Mouse (Mus musculus): ENCODE data around the gene Mpp2. TPM values are rescaled to one million over a fixed set of nuclear protein-coding genes. Genes with fewer than 3 reads are reported as not detected.

The Mpp2 gene
- total RNA-seq, 2 experiments from 2014 or later, result 146 to 157 TPM

DNA sequence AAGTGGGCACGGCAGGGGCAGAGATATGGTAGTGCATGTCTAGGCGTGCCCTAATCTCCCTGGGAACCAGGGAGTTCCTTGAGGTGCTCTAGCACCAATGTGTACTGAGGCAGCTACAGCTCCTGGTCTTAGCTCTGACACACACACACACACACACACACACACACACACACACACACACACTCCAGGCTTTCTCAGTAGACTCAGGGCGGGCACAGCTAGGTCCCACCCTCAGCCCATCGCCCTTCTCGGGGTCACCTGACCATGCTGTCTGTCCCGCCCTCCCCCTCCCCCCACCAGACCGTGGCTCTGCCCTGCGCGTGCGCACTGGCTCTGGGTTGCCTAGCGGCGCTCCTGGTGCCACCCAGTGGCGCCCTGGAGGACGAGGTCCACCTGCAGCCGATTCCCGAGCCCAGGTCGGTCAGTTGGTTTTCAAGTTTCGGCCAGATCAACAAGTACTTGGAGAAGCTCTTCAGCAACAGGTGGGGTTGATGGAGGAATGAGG, 8.6 kb upstream of the Mpp2 start:
- DNase-seq (ENCODE audit: extremely low spot score in 1 of 2, low spot score in 2 of 2), result peak; percentile 70 to 77
- no peak overlapping the region for H3K27ac ChIP-seq
- TF ChIP-seq CTCF (IDR thresholded peaks at IDR 0.05), result peak; percentile 46
- peak overlapping the region; percentile 39 for H3K4me3 ChIP-seq
- intact Hi-C loops (cut with DNase I), result no loop called here

- DNase-seq (ENCODE audit: extremely low spot score in 1 of 2, low spot score in 2 of 2), result no peak
- Histone ChIP-seq H3K27ac (no peak overlapping the region), H3K4me3 (no peak overlapping the region)
- no peak for TF ChIP-seq CTCF (IDR thresholded peaks at IDR 0.05)
- intact Hi-C loops (cut with DNase I), result no loop called here
Observed at GRCm38 (mm10) chr11:102096446-102096845, 8.1 kb upstream of the Mpp2 start.

DNA sequence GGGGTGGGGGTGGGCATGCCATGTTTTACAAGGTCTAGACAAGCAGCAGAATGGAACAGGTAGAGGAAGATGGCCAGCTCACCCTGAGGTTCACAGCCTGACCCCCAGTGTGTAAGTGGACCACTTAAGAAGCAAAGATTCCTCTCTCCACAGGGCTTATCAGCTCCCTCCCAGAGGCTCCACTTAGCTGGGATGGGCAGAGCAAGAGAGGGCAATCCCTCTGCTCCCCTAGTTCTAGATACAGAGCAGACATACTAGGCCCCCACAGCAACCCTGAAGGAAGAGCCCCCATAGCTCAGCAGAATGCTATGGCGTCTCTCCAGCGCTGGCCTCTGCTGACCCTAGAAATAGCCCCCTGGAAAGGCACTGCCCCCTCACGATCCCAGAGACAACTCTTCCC, 7.4 kb upstream of the Mpp2 start:
- H3K4me3 ChIP-seq, result no peak overlapping the region
- intact Hi-C loops (cut with DNase I), result no loop called here
- H3K27ac ChIP-seq, result no peak overlapping the region
- no peak for DNase-seq (ENCODE audit: extremely low spot score in 1 of 2, low spot score in 2 of 2)
- TF ChIP-seq CTCF (IDR thresholded peaks at IDR 0.05), result no peak

DNA sequence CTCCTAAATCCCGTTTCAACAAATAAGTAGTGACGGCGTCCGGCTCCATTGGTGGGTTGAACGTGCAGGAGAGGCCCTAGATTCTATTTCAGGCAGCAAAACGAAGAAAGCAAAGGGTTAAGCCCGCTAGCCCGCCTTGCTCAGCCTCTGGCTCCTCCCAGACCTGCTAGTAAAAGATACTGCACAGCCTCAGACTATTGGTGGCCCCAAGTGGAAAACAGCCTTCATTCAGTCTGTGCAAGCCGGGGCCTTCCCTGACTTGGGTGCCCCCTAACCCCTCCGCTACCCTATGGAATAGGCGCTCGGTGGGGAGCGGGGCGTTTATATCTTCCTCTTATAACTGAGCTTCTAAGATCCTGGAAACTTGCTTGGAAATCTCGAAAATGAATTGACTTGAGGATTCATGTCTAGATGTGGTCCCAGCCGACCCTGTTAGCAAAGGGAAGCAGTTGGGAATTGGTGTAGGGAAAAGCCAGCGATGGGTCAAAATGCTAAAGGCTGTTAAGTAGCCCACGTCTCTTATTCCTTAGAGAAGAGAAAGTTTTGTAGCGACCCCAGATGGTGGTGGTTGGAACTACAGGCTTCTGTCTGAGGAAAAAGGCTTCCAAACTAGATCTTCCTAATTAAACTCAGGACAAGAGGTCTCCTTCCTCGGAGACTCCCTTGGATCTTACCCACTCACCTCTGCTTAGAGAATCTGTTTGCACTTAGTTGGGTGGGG, 933 bp upstream of the Mpp2 start:
- Histone ChIP-seq H3K4me3 (peak overlapping the region; percentile 67), H3K27ac (peak overlapping the region; percentile 99)
- intact Hi-C loops (cut with DNase I), result loop anchor here (2.0 kb wide), 1 partner anchor 104 kb away; the partner anchor contains the start of gene Cfap97d1
- TF ChIP-seq CTCF (IDR thresholded peaks at IDR 0.05), result peak; percentile 78
- DNase-seq (ENCODE audit: extremely low spot score in 1 of 2, low spot score in 2 of 2), result peak; percentile 63 to 71

GRCm38 (mm10) chr11:102087081-102087751, 1.1 kb downstream of the Mpp2 start:
- Histone ChIP-seq H3K27ac (peak overlapping the region; percentile 99), H3K4me3 (peak overlapping the region; percentile 67)
- peak; percentile 82 to 86 for DNase-seq (ENCODE audit: extremely low spot score in 1 of 2, low spot score in 2 of 2)
- no peak for TF ChIP-seq CTCF (IDR thresholded peaks at IDR 0.05)
- intact Hi-C loops (cut with DNase I), result loop anchor here (1.0 kb wide), 1 partner anchor 61 kb away; no protein-coding TSS in a partner anchor

- TF ChIP-seq CTCF (IDR thresholded peaks at IDR 0.05), result peak; percentile 44
- peak overlapping the region; percentile 41; the same call in 1 of the 2 replicates for H3K27ac ChIP-seq
Observed at GRCm38 (mm10) chr11:102086331-102086730, 2.0 kb downstream of the Mpp2 start.

DNA sequence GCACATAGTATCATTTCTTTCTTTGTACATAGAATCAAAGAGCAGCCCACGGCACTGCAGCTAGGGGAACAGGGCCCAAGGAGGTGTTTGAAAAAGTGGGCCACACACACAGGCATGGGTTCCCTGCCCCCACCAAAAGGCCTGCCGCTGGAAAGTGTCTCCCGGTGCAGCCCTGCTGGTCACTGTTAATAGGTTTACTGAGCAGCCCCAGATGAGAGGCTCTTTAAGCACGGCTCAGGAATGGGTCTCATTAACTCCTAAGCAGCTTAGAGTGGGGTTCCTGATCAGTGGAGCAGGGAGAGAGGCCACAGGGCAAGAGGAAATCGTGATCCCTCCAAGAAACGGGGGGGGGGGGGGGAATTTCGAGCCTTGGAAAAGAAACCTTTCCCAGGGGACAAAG, 4.2 kb downstream of the Mpp2 start:
- no peak; the same call in 1 of the 2 replicates for TF ChIP-seq CTCF (IDR thresholded peaks at IDR 0.05)
- intact Hi-C loops (cut with DNase I), result no loop called here
- Histone ChIP-seq H3K27ac (no peak overlapping the region), H3K4me3 (no peak overlapping the region)
- no peak for DNase-seq (ENCODE audit: extremely low spot score in 1 of 2, low spot score in 2 of 2)

More at GRCm38 (mm10) chr11:102086331-102086730, 2.0 kb downstream of the Mpp2 start:
- intact Hi-C loops (cut with DNase I), result no loop called here
- peak overlapping the region; percentile 67 for H3K4me3 ChIP-seq
- peak; percentile 61 to 62 for DNase-seq (ENCODE audit: extremely low spot score in 1 of 2, low spot score in 2 of 2)

DNA sequence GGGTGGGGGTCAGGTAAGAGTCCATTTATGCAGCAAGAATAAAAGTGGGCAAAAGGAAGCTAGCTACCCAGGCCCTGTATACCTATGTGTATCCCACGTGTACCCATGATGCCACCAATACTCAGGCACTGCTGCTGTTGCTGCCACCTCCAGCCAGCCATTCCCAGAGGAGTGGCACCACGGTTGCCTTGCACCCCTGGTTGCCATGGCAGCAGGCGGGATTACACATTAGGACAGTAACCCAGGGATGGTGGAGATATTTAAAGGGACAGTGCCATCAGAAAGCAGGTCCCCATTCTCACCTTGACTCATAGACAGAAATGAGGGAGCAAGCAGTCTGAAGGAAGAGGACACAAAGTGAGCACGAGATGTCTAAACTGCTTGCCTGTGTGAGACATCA, 5.1 kb downstream of the Mpp2 start:
- intact Hi-C loops (cut with DNase I), result no loop called here
- no peak for DNase-seq (ENCODE audit: extremely low spot score in 1 of 2, low spot score in 2 of 2)
- H3K27ac ChIP-seq, result no peak overlapping the region

DNA sequence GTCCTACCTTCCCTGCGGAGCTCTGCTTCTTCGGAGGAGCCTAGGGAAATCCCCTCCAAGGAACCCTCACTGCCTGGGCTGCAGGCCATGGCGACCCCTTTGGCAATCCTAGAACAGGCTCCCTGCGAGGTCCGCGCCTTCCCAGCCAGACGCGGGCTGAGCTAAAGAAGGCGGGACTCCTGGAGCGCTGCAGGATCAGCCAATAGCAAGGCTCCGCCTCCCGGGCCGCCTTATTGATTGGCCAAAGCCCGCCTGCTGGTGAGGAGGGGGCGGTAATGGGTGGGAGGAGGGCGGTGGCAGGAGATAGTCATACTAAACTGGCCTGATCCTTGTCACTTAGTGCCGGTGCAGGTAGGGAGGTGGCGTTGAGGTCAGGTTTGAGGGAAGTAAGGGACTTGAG, 6.0 kb downstream of the Mpp2 start:
- peak; percentile 74 to 83 for DNase-seq (ENCODE audit: extremely low spot score in 1 of 2, low spot score in 2 of 2)
- intact Hi-C loops (cut with DNase I), result no loop called here
- TF ChIP-seq CTCF (IDR thresholded peaks at IDR 0.05), result no peak
- peak overlapping the region; percentile 37 for H3K4me3 ChIP-seq
- H3K27ac ChIP-seq, result no peak overlapping the region

More for the DNA sequence above, 5.1 kb downstream of the Mpp2 start:
- H3K4me3 ChIP-seq, result peak overlapping the region; percentile 37; the same call in 1 of the 2 replicates
- TF ChIP-seq CTCF (IDR thresholded peaks at IDR 0.05), result no peak

GRCm38 (mm10) chr11:102073722-102074121, 14.6 kb downstream of the Mpp2 start:
- Histone ChIP-seq H3K4me3 (no peak overlapping the region), H3K27ac (no peak overlapping the region)
- intact Hi-C loops (cut with DNase I), result no loop called here
- TF ChIP-seq CTCF (IDR thresholded peaks at IDR 0.05), result no peak
- no peak for DNase-seq (ENCODE audit: extremely low spot score in 1 of 2, low spot score in 2 of 2)

GRCm38 (mm10) chr11:102072729-102073128, 15.6 kb downstream of the Mpp2 start:
- Histone ChIP-seq H3K27ac (no peak overlapping the region), H3K4me3 (no peak overlapping the region)
- TF ChIP-seq CTCF (IDR thresholded peaks at IDR 0.05), result no peak
- no peak for DNase-seq (ENCODE audit: extremely low spot score in 1 of 2, low spot score in 2 of 2)
- intact Hi-C loops (cut with DNase I), result no loop called here

GRCm38 (mm10) chr11:102070426-102070825, 17.9 kb downstream of the Mpp2 start:
- DNase-seq (ENCODE audit: extremely low spot score in 1 of 2, low spot score in 2 of 2), result no peak
- intact Hi-C loops (cut with DNase I), result no loop called here
- no peak overlapping the region for H3K27ac ChIP-seq
- no peak for TF ChIP-seq CTCF (IDR thresholded peaks at IDR 0.05)
- H3K4me3 ChIP-seq, result no peak overlapping the region

Data from left cerebral cortex, adult 2 months (tissue).